Mouse (Mus musculus) neural tube, embryonic 13.5 days (tissue): ENCODE measurements around the gene Plpp6. TPM values are rescaled to one million over a fixed set of nuclear protein-coding genes. Genes with fewer than 3 reads are reported as not detected.

Experiments used
- ATAC-seq: fragments of 200-750 bp; cut with Nextera tagmentation; 2 replicates; pipeline ENCODE4 v1.8.0; 2017; ENCODE audit warnings: low read depth, mild to moderate bottlenecking, moderate TSS enrichment, moderate library complexity
- H3K27ac ChIP-seq: fragments of 300-500 bp; sonication (generic); replicated peaks from 2 replicates; pipeline ENCODE4 v1.5.1; 2015; ENCODE audit warnings: moderate library complexity, mild to moderate bottlenecking, inconsistent platforms
- H3K27me3 ChIP-seq: fragments of 300-500 bp; sonication (generic); 2 replicates; pipeline ENCODE4 v1.6.1; 2015; ENCODE audit warnings: mild to moderate bottlenecking, inconsistent platforms
- H3K36me3 ChIP-seq: fragments of 300-500 bp; sonication (generic); 2 replicates; pipeline ENCODE4 v1.6.1; 2015; ENCODE audit warnings: mild to moderate bottlenecking, inconsistent platforms
- H3K4me1 ChIP-seq: fragments of 300-500 bp; sonication (generic); replicated peaks from 2 replicates; pipeline ENCODE4 v1.6.1; 2015; ENCODE audit warnings: inconsistent platforms
- H3K4me2 ChIP-seq: fragments of 300-500 bp; sonication (generic); 2 replicates; pipeline ENCODE4 v1.6.1; 2015; ENCODE audit warnings: inconsistent platforms, mild to moderate bottlenecking, moderate library complexity
- H3K4me3 ChIP-seq: fragments of 300-500 bp; sonication (generic); 2 replicates; pipeline ENCODE4 v1.5.1; 2015; ENCODE audit warnings: mild to moderate bottlenecking, inconsistent platforms
- H3K9ac ChIP-seq: fragments of 300-500 bp; sonication (generic); 2 replicates; pipeline ENCODE4 v1.6.1; 2015; ENCODE audit warnings: moderate library complexity, mild to moderate bottlenecking, inconsistent platforms
- H3K9me3 ChIP-seq: fragments of 300-500 bp; sonication (generic); 2 replicates; pipeline ENCODE4 v1.6.1; 2016; ENCODE audit warnings: inconsistent platforms
- WGBS: fragments of 180-500 bp; shearing (Covaris S2); methylation state at CpG from one replicate; pipeline ENCODE4 v1.1.7; 2015; 5-methylcytosine and 5-hydroxymethylcytosine counted together
- polyA plus RNA-seq: library from polyadenylated mRNA; unstranded; fragments of >200 nt; fragmentation: Nextera tagmentation; extraction: Ambion mirVana; gene quantifications from 2 replicates; pipeline ENCODE4 v1.2.1, GENCODE M21; 2015

The Plpp6 gene
- polyA plus RNA-seq, 1 experiment from 2014 or later = 12.0 TPM

DNA sequence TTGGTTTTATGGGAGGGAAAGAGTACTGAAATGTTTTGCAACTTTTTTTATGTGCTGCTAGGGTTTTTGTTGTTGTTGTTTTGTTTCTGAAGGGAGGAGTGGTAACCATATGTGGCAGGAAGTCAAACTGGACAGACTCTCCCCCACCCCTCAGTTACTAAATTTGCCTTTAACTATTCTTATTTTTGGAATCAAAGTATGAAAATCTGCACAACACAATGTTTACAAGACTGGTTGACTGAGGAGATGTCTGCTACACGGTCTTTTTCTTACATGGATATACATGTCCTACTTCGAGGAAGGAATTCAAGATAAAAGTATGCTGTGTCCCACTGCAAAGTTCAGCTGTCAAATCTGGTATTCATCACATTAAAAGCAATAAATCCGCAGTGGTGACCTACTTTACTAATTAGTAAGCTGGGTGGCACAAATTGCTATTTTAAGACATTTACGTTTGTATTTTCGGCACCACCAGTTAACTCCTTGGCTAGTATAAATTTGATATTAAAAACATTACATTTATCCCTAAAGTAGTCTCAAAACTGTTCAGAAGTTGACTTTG lies 52.5 kb downstream of the Plpp6 start:
- Histone ChIP-seq H3K4me3 (no peak overlapping the region), H3K27ac (no peak overlapping the region), H3K36me3 (peaks cover 79% of the 10 kb centered on the region), H3K9ac (no peak overlapping the region), H3K4me1 (no peaks in the 10 kb centered on the region), H3K9me3 (no peaks in the 10 kb centered on the region), H3K4me2 (no peak overlapping the region), H3K27me3 (no peaks in the 10 kb centered on the region)
- WGBS = 90% methylated on average over 5 of the region's 5 CpGs
- no peak for ATAC-seq

Other genes starting within 250 kb of the Plpp6 start
- gene Slc1a1, start 128.9 kb upstream of the Plpp6 start, polyA plus RNA-seq = 27.4 and 29.3 TPM in 2 replicates
- gene 4430402I18Rik, start 3.8 kb downstream of the Plpp6 start, polyA plus RNA-seq = 0.80 and 1.1 TPM in 2 replicates
- 47.2 and 49.7 TPM in 2 replicates for gene Cdc37l1, start 26.4 kb downstream of the Plpp6 start, polyA plus RNA-seq
- 69.8 and 71.9 TPM in 2 replicates for gene Ak3, start 84.0 kb downstream of the Plpp6 start, polyA plus RNA-seq
- 32.8 and 34.6 TPM in 2 replicates for gene Rcl1, start 137.4 kb downstream of the Plpp6 start, polyA plus RNA-seq